Mouse (Mus musculus) forebrain, embryonic 11.5 days (tissue): ENCODE data around the gene Ptpn11. TPM values are rescaled to one million over a fixed set of nuclear protein-coding genes. Genes with fewer than 3 reads are reported as not detected.

ENCODE experiments used
- ATAC-seq: fragments of 200-750 bp; cut with Nextera tagmentation; replicated peaks from 2 replicates; pipeline ENCODE4 v1.8.0; 2017; ENCODE audit warnings: moderate TSS enrichment; ENCODE audit not compliant: low FRiP score
- DNase-seq: peaks from one replicate; pipeline ENCODE4 v3.0.0-alpha.2; 2017; ENCODE audit warnings: low spot score
- H3K27ac ChIP-seq: fragments of 300-500 bp; sonication (generic); 2 replicates; pipeline ENCODE4 v1.5.1; 2014; ENCODE audit warnings: low read depth, low read length
- H3K27me3 ChIP-seq: fragments of 300-500 bp; sonication (generic); 2 replicates; pipeline ENCODE4 v1.6.1; 2014; ENCODE audit warnings: mild to moderate bottlenecking, low read length, mixed read lengths; ENCODE audit not compliant: control insufficient read depth, insufficient read depth
- H3K36me3 ChIP-seq: fragments of 300-500 bp; sonication (generic); 2 replicates; pipeline ENCODE4 v1.6.1; 2014; ENCODE audit warnings: mild to moderate bottlenecking, low read length, moderate library complexity, mixed read lengths; ENCODE audit not compliant: control insufficient read depth, insufficient read depth
- H3K4me1 ChIP-seq: fragments of 300-500 bp; sonication (generic); replicated peaks from 2 replicates; pipeline ENCODE4 v1.6.1; 2014; ENCODE audit warnings: low read length, mixed read lengths; ENCODE audit not compliant: control insufficient read depth, insufficient read depth
- H3K4me2 ChIP-seq: fragments of 300-500 bp; sonication (generic); 2 replicates; pipeline ENCODE4 v1.6.1; 2014; ENCODE audit warnings: low read depth, mild to moderate bottlenecking, low read length, moderate library complexity, mixed read lengths; ENCODE audit not compliant: severe bottlenecking
- H3K4me3 ChIP-seq: fragments of 300-500 bp; sonication (generic); 2 replicates; pipeline ENCODE4 v1.5.1; 2014; ENCODE audit warnings: low read depth, low read length
- H3K9ac ChIP-seq: fragments of 300-500 bp; sonication (generic); 2 replicates; pipeline ENCODE4 v1.6.1; 2014; ENCODE audit warnings: low read length
- H3K9me3 ChIP-seq: fragments of 300-500 bp; sonication (generic); 2 replicates; pipeline ENCODE4 v1.6.1; 2016; ENCODE audit warnings: low read length, mixed read lengths; ENCODE audit not compliant: control insufficient read depth
- WGBS: fragments of 180-500 bp; shearing (Covaris S2); extraction: QIAGEN DNeasy Blood & Tissue Kit; methylation state at CpG from one replicate; pipeline ENCODE4 v1.1.7; 2014; 5-methylcytosine and 5-hydroxymethylcytosine counted together
- polyA plus RNA-seq: library from polyadenylated mRNA; unstranded; fragments of >200 nt; fragmentation: Nextera tagmentation; extraction: Ambion mirVana; gene quantifications from 2 replicates; pipeline ENCODE4 v1.2.1, GENCODE M21; 2014

The Ptpn11 gene
- polyA plus RNA-seq, 1 experiment from 2014 or later = 27.4 TPM

DNA sequence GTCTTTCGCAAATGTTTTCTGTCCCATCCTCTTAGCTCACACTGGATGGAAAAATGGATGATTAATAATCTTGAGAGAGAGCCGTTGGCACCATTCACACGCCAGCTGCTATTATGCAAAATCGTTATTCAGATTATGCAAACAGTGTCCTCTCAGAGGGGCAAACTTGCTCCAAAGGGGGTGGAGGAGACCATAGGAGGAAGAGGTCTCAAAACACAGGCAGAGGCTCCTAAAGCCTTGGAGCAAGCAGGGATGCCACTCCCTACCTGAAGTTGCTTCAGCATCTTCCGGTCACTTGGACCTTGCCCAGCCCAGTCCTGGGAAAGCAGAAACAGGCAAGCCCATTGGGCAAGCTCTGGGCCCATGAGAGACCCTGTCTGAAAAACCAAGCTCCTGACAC lies 67.8 kb downstream of the Ptpn11 start:
- Histone ChIP-seq H3K36me3 (no peaks in the 10 kb centered on the region), H3K9me3 (no peaks in the 10 kb centered on the region), H3K9ac (no peak overlapping the region), H3K27me3 (no peaks in the 10 kb centered on the region), H3K4me1 (no peaks in the 10 kb centered on the region), H3K4me3 (no peak overlapping the region), H3K4me2 (no peak overlapping the region), H3K27ac (no peak overlapping the region)
- ATAC-seq (no peak), DNase-seq (no peak)
- WGBS = 84% methylated on average over 5 of the region's 5 CpGs

DNA sequence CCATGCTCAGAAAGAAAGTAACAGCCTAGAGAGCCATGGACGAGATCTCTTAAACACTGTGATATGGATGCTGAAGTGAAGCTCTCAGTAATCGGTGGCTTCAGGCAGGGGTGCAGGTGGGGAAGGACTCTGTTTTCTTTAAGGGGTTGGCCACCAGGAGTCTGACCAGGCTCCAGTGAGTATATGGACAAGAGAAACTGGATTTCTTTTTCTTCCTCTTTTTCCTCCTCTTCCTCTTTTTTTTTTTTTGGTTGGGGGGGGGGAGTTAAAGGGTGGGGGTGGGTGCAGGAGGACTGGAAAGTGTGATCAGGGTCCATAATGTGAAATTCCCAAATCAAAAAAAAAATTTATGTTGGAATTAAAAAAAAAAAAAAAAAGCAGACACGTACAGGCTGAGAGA lies 68.6 kb downstream of the Ptpn11 start:
- H3K9ac ChIP-seq = no peak overlapping the region
- no peaks in the 10 kb centered on the region for H3K27me3 ChIP-seq
- no peak overlapping the region for H3K4me2 ChIP-seq
- ATAC-seq (no peak), DNase-seq (no peak)
- H3K4me3 ChIP-seq = no peak overlapping the region
- H3K36me3 ChIP-seq = no peaks in the 10 kb centered on the region
- no peak overlapping the region for H3K27ac ChIP-seq
- no peaks in the 10 kb centered on the region for H3K4me1 ChIP-seq
- WGBS = 90% methylated on average over 3 of the region's 3 CpGs
- H3K9me3 ChIP-seq = no peaks in the 10 kb centered on the region

DNA sequence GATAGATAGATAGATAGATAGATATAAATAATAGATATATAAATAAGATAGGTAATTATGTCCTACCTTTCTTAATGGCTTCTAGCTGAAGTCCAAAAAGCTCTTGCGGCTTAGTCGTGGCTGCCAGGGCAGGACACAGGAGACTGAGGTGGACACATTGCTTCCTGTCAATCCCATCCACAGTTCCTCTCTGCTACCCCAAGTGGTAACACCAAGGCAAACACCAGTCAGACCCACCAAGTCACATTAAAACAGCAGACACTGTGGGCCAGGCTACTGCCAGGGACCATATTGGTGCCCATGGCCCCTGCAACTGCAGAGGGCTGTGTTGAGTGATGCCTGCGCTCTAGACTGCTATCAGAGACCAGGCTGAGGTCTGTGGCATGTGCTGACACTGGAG lies 69.2 kb downstream of the Ptpn11 start:
- Histone ChIP-seq H3K27me3 (no peaks in the 10 kb centered on the region), H3K36me3 (no peaks in the 10 kb centered on the region), H3K4me3 (no peak overlapping the region), H3K9me3 (no peaks in the 10 kb centered on the region), H3K4me1 (no peaks in the 10 kb centered on the region), H3K27ac (no peak overlapping the region), H3K9ac (no peak overlapping the region), H3K4me2 (no peak overlapping the region)
- DNase-seq = no peak
- ATAC-seq = no peak
- WGBS = 95% methylated on average over 3 of the region's 3 CpGs

DNA sequence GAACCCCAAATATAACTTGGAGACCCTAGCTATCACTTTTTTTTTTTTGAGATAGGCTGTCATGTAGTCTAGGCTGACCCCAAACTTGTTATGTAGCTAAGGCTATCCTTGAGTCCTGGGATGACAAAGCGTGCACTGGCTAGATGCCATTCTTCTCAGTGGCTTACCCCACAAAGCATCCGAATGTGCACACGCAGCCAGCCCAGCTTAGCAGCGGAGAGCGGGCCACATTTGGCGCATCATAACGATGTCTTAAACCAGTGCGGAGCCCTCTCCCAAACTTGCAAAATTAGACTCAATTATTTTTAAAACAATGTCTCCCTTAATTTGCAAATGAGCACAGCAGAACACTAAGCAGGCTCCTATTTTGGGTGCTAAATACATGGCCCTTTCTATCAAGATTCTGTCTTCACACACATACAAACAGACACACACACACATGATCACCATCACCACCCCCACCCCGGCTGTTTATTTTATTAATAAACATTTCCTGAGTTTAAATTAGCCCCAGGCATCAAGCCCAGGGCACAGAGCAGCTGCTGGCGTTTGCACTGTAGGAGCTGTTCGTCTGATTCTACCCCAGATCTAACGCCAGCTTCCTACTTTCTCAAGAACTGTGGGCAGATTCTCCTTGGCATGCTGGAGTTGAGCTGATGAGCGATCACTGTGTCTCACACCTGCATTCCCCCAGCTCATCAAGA lies 71.7 kb downstream of the Ptpn11 start:
- no peak for DNase-seq
- ATAC-seq = no peak
- Histone ChIP-seq H3K4me3 (no peak overlapping the region), H3K9me3 (no peaks in the 10 kb centered on the region), H3K4me2 (no peak overlapping the region), H3K27me3 (no peaks in the 10 kb centered on the region), H3K9ac (no peak overlapping the region), H3K27ac (no peak overlapping the region), H3K4me1 (peaks cover 5% of the 10 kb centered on the region; the same call in 1 of the 2 replicates), H3K36me3 (no peaks in the 10 kb centered on the region)
- 73% methylated on average over 13 of the region's 13 CpGs for WGBS

DNA sequence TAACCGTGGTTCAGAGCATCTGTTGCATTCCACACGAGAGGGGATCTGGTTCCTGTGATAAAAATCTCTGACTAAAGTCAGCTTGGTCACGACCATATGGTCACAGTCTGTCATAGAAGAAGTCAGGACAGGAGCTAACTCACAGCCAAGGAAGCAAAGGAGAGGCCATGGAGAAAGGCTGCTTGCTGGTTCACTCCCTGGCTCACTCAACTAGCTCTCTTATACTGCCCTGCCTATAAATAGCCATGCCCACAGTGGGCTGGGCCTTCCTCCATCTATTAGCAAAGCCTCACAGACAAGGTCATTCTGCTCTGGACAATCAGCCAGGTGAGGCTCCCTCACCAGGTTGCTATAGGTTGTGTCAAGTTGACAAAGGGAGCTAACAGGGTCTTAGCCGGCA lies 72.9 kb downstream of the Ptpn11 start:
- no peak overlapping the region for H3K27ac ChIP-seq

DNA sequence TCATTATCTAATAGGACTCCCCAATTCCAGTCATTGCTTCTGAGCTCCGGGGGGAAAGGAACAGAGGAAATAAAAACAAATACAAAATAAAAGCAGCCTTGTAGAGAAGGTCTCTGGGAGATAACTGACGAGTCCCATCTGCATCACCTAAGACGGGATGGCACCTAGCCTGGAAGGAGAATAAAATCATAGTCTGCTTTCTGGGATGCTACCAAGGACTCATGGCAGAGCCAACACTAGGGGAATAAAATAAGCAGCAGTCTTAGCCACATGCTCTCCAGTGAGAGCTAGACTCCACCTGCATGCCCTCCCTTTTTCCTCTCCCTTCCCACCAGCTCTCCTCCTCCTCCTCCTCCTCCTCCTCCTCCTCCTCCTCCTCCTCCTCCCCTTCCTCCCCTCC lies 74.3 kb downstream of the Ptpn11 start:
- no peak overlapping the region for H3K27ac ChIP-seq
- no peaks in the 10 kb centered on the region for H3K27me3 ChIP-seq
- H3K36me3 ChIP-seq = no peaks in the 10 kb centered on the region
- 73% methylated on average over 3 of the region's 3 CpGs for WGBS
- no peak for DNase-seq
- no peaks in the 10 kb centered on the region for H3K9me3 ChIP-seq
- no peak overlapping the region for H3K4me2 ChIP-seq
- H3K9ac ChIP-seq = no peak overlapping the region
- H3K4me1 ChIP-seq = peaks cover 5% of the 10 kb centered on the region; the same call in 1 of the 2 replicates
- no peak overlapping the region for H3K4me3 ChIP-seq
- no peak for ATAC-seq

More for the DNA sequence above, 72.9 kb downstream of the Ptpn11 start:
- Histone ChIP-seq H3K9me3 (no peaks in the 10 kb centered on the region), H3K36me3 (no peaks in the 10 kb centered on the region), H3K4me2 (no peak overlapping the region), H3K4me3 (no peak overlapping the region), H3K27me3 (no peaks in the 10 kb centered on the region), H3K4me1 (peaks cover 5% of the 10 kb centered on the region; the same call in 1 of the 2 replicates), H3K9ac (no peak overlapping the region)
- 71% methylated on average over 4 of the region's 4 CpGs for WGBS
- ATAC-seq (no peak), DNase-seq (no peak)

DNA sequence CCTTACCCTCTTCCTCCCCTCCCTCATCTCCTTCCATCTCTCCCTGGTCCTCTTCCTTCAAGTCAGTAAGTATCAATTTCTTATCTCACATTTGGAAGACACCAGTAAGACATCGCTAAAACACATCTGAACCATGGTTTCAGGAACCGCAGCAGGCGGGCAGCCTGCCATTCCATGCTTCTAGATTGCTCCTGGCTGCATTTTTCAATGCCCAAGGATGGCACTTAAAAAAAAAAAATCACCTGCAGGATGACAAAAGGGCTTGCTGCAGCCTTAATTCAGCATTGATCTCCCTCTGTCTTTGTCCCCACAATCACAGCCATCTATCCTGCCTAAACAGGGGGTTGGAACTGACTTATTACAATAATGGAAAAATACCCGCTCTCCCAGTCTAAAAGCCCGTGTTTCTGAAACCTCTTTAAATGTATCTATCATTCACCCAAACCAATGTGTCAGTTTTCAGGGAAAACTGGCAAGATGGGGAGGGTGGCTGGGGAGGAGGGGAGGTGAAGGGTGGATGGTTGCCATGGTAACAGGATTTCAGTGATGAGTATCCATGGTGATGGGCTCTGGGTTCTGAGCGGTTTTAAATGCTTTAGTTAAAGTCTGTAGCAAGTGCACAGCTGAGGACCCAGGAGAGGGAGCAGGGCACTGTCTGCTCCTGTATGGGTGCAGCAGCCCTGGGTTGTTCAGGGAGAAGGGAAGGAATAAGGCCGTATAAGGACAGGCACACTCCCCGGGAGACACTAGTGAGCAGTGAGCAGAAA lies 75.6 kb downstream of the Ptpn11 start:
- 57% methylated on average over 8 of the region's 8 CpGs for WGBS
- Histone ChIP-seq H3K4me1 (peaks cover 5% of the 10 kb centered on the region; the same call in 1 of the 2 replicates), H3K36me3 (no peaks in the 10 kb centered on the region), H3K27me3 (no peaks in the 10 kb centered on the region), H3K9me3 (no peaks in the 10 kb centered on the region), H3K4me3 (no peak overlapping the region), H3K4me2 (no peak overlapping the region), H3K27ac (peak overlapping the region; percentile 75), H3K9ac (no peak overlapping the region)
- ATAC-seq (peak; percentile 51; the same call in 1 of the 2 replicates), DNase-seq (peak; percentile 60)

DNA sequence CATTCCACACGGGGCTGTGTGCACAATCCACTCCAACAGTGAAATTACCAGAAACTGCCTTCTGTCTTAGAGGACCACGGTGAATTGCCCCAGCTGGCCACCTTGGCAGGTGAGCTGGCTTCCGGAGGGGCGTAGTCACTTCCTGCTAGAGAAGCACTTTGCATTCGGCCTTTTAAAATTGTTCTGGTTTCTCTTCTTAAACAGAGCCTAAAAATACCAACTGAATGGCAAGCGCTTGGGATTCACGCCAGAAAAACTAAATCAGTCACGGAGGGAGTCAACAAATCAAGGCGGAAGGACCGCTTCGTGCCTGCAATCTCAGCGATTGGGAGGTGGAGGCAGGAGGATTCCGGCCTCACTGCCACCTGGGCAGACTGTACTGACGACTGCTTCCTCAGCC lies 77.0 kb downstream of the Ptpn11 start:
- Histone ChIP-seq H3K36me3 (no peaks in the 10 kb centered on the region), H3K27ac (no peak overlapping the region), H3K9ac (no peak overlapping the region), H3K4me1 (peaks cover 5% of the 10 kb centered on the region; the same call in 1 of the 2 replicates), H3K4me2 (no peak overlapping the region), H3K9me3 (no peaks in the 10 kb centered on the region), H3K27me3 (no peaks in the 10 kb centered on the region), H3K4me3 (no peak overlapping the region)
- ATAC-seq (no peak), DNase-seq (no peak)
- 87% methylated on average over 14 of the region's 14 CpGs for WGBS
